Mouse (Mus musculus) T-helper 17 cell (primary cell): Measurements from ENCODE around the gene Zfp747.
"Not testable (repeated sequence)": the region's sequence is repeated elsewhere in the genome, so short reads cannot be mapped to it uniquely, and the experiment has no call there.

Experiments
- in situ Hi-C, 2 experiments: fragments of 300-600 bp; cut with MboI, MseI; formaldehyde crosslinking; loops; 1 replicate in 1 of 2; 2 replicates in 1 of 2; pipeline ENCODE4 v1.15.1; 2025; ENCODE audit warnings: high pct_unique_total_duplicates in 2 of 2

Gene Zfp747

GRCm38 (mm10) chr7:127375271-127376245 is at the start of gene Zfp747:
Gene Zfp747 (minus strand): TSS chr7:127376050.
- in situ Hi-C loops, result not testable (repeated sequence)

- in situ Hi-C loops, result no loop called here
These were observed 49.4 kb upstream of the Zfp747 start for GRCm38 (mm10) chr7:127425291-127425690.

GRCm38 (mm10) chr7:127422247-127422646 is 46.4 kb upstream of the Zfp747 start:
- in situ Hi-C loops, result no loop called here

GRCm38 (mm10) chr7:127421388-127422191 is 45.7 kb upstream of the Zfp747 start, which contains the start of gene Zfp688:
Gene Zfp688 (minus strand): TSS chr7:127422068.
- in situ Hi-C loops, result no loop called here

GRCm38 (mm10) chr7:127411418-127411817 is 35.6 kb upstream of the Zfp747 start:
- in situ Hi-C loops, result no loop called here

GRCm38 (mm10) chr7:127406002-127406987 is 30.4 kb upstream of the Zfp747 start, which contains the start of gene Zfp764:
Gene Zfp764 (minus strand): TSS chr7:127406822.
- in situ Hi-C loops, result not testable (repeated sequence)

- in situ Hi-C loops, result loop anchor here in 1 of 2 experiments (5.0 kb wide), 1 partner anchor 37 kb away; no protein-coding TSS in a partner anchor
These were observed 28.3 kb upstream of the Zfp747 start for GRCm38 (mm10) chr7:127404101-127404500.

GRCm38 (mm10) chr7:127402980-127403379 is 27.1 kb upstream of the Zfp747 start:
- in situ Hi-C loops, result loop anchor here in 1 of 2 experiments (5.0 kb wide), 1 partner anchor 36 kb away; no protein-coding TSS in a partner anchor

GRCm38 (mm10) chr7:127400355-127400754 is 24.5 kb upstream of the Zfp747 start:
- in situ Hi-C loops, result loop anchor here in 1 of 2 experiments (5.0 kb wide), 1 partner anchor 33 kb away; no protein-coding TSS in a partner anchor

- in situ Hi-C loops, result no loop called here
These were observed 18.1 kb upstream of the Zfp747 start for GRCm38 (mm10) chr7:127393944-127394333.

GRCm38 (mm10) chr7:127393157-127393943 is 17.5 kb upstream of the Zfp747 start, which contains the start of gene E430018J23Rik:
Gene E430018J23Rik (minus strand): TSS chr7:127393629.
- in situ Hi-C loops, result no loop called here

GRCm38 (mm10) chr7:127392251-127392824 is 16.5 kb upstream of the Zfp747 start:
- in situ Hi-C loops, result no loop called here

GRCm38 (mm10) chr7:127391538-127391937 is 15.7 kb upstream of the Zfp747 start:
- in situ Hi-C loops, result no loop called here

- in situ Hi-C loops, result no loop called here
These were observed 14.5 kb upstream of the Zfp747 start for GRCm38 (mm10) chr7:127390306-127390705.

- in situ Hi-C loops, result not testable (repeated sequence)
These were observed 12.4 kb upstream of the Zfp747 start for GRCm38 (mm10) chr7:127388201-127388600.

GRCm38 (mm10) chr7:127386641-127387392 is 11.0 kb upstream of the Zfp747 start, which contains the start of gene 9130019O22Rik:
Gene 9130019O22Rik (minus strand): TSS chr7:127387166.
- in situ Hi-C loops, result no loop called here

- in situ Hi-C loops, result not testable (repeated sequence)
These were observed 9.7 kb upstream of the Zfp747 start for GRCm38 (mm10) chr7:127385560-127385959.

- in situ Hi-C loops, result no loop called here
These were observed 2.6 kb upstream of the Zfp747 start for GRCm38 (mm10) chr7:127378310-127378921.
